Mouse (Mus musculus): Measurements from ENCODE around the gene Stxbp2.

The Stxbp2 gene

DNA sequence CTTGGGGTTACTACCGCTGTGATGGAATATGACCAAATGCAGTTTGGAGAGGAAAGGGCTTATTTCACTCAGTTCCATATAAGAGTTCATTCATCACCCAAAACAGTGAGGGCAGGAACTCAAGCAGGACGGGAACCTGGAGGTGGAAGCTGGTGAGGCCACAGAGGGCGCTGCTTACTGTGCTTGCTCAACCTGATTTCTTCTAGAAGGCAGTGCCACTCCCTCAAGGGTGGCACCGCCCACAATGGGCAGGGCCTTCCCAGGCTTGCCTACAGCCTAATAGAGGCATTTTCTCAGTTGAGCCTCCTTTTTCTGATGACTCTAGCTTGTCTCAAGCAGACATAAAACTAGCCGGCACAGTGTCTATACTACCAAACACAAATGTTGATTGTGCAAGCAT lies 15.0 kb downstream of the Stxbp2 start:
- peak; percentile 36 to 67 for DNase-seq

DNA sequence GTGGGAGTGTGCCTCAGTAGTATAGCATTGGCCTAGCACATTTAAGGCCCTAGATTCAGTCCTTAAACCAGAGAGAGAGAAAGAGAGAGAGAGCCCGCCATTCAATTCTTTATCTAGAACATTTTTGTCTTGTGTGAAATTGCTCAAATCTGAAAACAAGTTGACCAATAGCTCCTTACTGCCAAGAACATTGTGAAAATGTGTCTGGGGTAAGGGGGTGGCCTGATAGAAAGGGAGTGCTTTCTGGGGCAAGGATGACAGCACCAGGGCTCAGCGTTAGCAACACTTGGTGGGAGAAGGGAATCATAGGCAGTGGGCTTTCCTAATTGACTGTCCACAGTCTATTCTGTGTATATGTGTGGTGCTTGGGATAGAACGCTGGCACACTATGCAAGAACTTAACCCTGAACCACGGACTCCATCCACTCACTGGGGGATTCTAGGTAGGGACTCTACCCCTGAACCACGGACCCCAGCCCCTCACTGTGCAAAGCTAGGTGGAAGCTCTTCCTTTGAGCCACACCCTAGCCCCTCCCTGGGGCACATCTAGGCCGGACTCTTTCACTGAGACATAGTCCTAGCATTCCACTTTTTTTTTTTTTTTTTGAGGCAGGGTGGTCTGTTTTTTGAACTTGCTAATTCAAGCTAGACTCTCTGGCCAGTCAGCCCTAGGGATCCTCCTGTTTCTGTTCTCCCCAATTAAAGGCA lies 16.2 kb downstream of the Stxbp2 start:
- DNase-seq = no peak

DNA sequence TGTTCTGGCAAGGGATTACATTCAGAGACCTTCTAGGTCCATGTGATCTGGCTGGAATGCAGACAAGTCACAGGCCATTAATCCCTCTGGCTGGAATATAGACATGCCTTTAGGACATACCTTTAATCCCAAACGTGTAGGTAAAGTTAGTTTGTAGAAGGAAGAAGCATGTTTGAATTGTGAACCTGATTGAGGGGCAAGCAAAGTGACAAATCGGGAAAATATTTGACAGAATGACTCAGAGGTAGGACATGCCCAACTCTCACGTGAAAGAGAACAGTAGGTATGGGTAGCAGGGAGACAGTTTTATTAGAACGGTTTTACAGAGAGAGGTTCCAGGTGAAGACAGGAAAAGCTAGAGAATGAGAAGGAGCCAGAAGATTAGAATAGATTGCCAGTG lies 16.8 kb downstream of the Stxbp2 start:
- DNase-seq = no peak

DNA sequence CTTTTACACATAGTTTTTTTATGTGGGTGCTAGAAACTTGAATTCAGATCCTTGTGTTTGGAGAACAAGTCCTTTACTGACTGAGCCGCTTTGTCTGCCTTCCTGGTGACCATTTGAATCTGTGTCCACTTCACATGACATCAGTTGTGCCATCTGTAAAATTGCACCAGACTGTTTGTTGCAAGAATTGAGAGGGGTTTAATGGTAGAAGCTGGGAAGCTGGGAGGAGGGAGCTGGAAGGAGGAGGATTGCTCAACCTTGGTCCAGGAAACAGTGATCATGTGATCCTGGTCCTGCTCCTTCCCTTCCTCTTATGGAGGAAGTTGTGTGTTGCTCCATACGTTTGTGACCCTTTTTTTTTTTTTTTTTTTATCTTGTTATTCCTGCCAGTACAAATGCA lies 17.5 kb downstream of the Stxbp2 start:
- no peak for DNase-seq

DNA sequence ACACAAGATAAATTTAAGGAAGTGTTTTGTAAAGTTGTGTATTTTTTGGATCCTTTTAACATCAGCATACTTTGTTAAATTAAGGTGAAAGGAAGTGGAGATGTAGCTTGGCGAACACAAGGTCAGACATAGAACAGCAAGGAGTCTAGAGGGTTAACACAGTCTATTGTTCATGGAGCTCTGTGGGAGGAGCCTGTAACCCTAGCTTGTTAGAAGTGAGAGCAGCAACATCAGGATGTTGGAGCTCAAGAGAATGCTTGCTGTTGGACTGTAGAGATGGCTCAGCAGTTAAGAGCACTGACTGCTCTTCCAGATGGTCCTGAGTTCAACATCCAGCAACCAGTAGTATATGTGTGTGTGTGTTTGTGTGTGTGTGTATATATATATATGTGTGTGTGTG lies 18.2 kb downstream of the Stxbp2 start:
- DNase-seq = no peak

DNA sequence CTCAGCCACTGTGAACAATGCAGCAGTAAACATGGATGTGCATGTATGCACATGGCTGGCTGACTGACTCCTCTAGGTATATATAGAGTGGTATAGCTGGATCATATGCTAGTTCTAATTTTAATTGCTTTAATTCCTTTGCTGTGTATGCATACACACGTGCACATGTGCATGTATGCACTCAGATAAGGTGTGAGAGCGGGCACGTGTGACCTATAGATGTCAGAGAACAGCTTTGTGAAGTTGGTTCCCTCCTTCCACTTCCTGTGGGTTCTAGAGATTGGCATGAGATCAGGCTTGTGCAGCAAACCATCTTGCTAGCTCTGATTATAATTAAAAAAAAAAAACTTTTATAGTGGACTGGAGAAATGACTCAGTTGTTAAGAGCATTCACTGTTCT lies 22.1 kb downstream of the Stxbp2 start:
- DNase-seq = no peak

DNA sequence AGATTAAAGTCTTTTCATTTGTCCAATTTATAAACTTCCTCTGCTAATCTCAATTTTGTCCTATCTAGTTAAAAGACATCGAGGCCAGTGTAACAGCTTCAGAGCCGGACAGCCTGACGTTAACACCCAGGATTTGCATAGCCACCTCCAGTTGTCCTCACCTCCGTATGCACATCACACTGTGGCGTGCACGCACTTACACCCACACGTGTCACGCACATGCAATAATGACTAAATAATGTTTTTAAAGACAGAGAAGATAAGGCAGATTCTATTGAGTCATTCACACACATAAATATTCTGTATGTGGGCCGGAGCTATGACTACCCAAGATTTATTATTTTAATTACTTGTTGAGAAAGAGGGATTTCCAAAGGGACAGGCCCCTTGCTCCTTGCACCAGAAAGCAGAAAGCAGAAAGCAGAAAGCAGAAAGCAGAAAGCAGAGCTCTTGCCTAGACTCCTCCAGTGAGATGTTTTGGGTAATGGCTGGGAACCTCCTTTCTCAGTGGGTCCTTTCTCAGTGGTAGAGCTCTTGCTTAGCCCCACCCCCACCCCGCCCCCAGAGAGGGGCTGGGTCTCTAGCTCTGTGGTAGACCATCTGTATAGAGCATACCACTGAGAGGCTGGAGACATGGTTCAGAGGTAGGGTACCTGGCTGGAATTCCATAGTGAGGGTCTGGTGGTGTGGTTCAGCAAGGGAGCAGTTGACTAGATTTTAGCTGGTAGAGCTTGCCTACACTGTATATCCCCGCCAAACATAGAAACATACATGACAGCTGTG lies 24.2 kb downstream of the Stxbp2 start:
- DNase-seq = no peak

DNA sequence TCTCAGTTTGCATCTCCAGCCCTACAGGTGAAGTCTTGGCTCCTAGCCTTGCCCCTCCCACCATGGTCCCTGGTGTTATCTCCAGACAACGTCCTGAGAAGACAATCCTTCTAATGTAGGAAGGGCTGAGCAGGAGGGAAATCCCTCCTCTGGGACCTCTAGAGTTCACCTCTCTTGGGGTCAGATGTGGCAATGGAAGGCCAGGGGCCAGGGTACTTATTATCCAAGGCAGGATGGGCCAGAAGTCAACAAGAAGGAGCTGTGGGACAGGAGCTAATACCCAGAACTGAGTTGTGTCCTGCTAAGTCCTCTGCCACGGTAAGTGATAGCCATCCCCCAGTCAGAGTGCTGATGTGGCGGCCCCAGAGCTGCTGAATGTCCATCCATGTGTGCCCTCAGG lies 24.8 kb downstream of the Stxbp2 start, which contains the start of gene Retn:
Retn (plus strand) TSS at position 245 of the 400 bp plus-strand sequence.
- no peak for DNase-seq

DNA sequence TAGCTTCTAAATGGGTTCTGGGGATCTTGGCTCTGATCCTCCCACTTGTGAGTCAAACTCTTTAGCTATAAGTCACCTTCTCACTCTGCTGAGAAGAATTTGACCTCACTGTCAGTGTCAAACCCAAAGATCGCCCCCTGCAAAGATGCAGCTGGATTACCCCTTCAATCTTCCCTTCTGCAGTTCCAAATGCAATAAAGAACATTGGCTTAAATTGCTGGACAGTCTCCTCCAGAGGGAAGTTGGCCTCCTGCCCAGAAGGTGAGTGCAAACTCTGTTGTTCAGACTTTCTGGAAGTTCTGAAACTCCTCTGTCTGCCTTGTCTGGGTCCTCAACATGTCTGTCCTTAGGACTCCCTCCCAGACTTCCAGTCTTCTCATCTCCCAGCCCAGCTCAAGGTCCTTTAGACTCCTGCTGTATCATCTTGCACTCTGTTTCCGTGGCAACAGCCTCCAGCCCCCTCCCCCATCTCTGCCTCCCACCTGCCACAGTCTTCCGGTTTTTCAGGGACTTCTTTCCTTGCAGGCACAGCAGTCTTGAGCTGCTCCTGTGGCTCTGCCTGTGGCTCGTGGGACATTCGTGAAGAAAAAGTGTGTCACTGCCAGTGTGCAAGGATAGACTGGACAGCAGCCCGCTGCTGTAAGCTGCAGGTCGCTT lies 26.1 kb downstream of the Stxbp2 start:
- no peak for DNase-seq

DNA sequence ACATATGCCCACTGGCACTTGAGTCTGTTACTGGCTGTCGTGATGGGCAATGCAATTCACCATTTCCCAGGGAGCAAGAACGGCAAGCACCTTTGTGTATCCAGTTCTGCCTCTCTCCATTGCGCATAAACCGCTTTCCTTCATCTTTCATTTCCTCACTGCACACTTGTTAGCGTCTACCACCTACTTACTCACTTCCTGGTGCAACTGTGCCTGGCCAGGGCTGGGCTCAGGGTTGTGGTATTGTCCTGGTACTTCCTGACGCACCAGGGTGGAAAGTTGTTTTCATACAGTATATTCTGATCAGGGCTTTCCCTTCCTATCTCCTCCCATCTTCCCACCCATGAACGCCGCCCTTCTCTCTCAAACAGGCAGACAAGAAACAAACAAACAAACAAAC lies 30.1 kb downstream of the Stxbp2 start:
- no peak for DNase-seq

DNA sequence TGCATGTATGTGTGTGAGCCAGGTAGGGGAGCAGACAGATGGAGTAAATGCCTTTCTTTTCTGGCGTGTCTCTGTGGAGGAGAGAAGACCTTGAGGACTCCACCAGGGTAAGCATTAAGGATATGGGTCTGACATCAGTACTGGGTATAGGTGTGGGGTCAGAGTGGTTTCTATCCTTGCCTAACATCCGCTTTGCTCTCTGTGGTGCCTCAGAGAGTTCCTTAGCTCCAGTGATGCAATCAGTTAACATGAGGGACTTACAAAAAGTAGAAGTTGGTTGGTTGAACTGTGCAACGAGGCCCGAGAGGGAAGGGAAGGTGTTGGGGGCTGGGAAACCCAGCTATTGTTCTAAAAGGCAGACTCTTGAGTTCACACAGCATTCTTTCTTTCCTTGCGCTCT lies 33.6 kb downstream of the Stxbp2 start:
- no peak for DNase-seq

DNA sequence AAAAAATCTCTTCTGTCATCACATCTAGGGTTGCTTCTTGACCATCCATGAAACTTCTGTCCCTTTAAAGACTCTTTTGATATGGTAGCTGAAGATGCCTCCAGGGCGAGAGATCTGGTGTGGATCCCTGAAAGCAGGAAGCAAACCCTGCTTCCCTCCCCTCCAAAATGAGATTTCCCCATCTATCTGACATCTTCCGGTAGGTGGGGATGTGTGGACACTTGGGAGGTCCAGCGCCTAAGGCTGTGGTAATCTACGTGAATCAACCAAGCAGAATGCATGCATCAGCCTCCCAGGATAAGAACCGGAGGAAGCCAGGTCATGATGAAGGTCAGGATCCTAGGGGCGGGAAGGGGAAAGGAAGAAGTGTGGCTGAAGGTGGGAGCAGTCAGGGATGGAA lies 34.8 kb downstream of the Stxbp2 start, which contains the start of gene Mcemp1:
Mcemp1 (plus strand) TSS at position 248 of the 400 bp plus-strand sequence.
- no peak for DNase-seq

DNA sequence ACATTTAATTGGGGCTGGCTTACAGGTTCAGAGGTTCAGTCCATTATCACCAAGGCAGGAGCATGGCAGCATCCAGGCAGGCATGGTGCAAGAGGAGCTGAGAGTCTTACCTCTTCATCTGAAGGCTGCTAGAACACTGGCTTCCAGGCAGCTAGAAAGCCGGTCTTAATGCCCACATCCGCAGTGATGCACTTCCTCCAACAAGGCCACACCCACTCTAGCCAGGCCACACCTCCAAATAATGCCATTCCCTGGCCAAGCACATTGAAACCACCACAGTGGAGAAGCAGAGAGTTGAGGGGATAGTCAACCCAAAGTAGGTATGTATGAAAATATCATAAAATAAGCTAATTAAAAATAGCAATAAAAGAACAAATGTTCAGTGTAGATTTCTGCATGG lies 39.6 kb downstream of the Stxbp2 start:
- peak; percentile 43 to 55 for DNase-seq

DNA sequence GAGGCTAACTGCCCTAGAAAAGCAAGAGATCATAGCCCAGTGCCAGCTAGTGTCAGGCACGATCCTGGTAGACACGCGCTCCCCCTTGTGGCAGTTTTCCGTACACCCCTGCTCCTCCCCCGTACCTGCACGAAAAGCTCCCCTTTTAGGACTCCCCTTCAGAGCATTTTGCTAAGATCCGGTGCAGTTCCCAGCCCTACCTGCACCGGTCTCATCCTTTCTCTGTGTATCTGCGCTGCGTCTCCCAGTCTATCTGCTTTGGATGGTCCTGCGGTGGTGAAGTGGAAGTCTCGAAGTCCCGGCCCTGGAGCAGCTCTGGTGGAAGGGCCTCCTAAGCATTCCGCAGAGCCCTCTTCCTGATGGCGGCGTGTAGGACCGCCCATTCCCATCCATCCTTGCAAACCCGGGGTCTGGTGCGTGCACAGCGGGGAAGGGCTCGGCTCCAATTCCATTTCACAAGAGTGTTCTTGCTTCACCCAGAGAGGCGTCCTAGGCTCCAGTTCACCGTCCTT lies 41.3 kb downstream of the Stxbp2 start, which contains the start of gene Fcor:
Fcor (minus strand) TSS at position 383 of the 512 bp plus-strand sequence.
- DNase-seq = peak; percentile 73 to 91

DNA sequence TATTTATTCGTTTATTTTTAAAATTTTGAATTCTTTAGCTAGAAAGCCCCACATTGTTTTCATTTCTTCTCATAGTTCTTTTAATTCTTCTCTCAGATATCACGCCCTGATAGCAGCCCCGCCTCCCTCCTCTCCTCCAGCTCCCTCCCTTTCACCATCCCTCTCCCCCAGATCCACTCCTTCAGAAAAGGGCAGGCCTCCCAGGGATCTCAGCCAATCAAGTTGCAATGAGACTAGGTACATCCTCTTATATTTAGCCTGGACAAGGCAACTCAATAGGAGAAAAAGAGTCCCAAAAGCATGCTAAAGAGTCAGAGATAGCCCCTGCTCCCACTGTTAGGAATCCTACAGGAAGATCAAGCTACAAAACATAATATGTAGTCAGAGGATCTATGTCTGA lies 43.9 kb downstream of the Stxbp2 start:
- no peak for DNase-seq

DNA sequence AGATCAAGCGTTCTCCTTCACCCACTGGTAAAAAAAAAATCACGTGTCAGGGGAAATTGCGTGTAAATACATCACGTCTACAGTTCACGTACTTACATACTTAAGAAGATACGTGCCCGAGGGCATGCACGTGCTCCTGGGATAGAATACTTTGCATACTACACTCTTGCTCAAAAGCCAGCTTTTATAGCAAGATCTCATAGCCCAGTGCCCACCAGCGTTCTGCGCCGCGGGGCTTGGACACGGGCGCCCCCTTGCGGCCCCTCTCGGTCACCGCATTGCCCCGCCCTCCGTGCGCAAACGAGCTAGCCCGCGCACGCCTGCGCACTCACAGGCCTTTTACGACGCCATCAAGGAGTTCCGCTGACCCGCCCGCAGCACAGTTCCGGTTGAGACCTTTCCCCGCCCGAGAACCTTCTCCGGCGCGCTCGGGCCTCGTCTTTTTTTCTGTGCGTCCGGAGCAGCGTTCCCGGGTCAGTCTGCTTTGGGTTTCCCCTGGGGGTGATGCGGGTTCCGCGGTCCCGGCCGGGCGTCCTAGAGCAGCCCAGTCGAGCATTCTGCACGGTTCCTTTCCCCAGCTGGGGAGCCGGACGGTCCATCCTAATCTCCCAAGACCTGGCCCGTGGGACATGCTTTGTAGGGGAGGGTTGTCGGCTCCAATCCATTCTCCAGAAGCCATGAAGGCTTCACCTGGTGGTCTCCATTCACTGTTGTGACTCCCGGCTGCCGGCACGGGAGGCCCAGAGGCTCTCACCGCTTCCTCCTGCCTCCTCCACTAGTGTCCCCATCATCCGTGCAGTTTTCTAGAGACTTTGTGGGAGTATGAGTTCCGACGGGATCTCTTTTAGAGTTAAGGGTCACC lies 45.6 kb downstream of the Stxbp2 start, which contains the start of gene Trappc5:
Trappc5 (plus strand) TSS at position 169 of the 862 bp plus-strand sequence.
- peak; percentile 90 to 97 for DNase-seq

DNA sequence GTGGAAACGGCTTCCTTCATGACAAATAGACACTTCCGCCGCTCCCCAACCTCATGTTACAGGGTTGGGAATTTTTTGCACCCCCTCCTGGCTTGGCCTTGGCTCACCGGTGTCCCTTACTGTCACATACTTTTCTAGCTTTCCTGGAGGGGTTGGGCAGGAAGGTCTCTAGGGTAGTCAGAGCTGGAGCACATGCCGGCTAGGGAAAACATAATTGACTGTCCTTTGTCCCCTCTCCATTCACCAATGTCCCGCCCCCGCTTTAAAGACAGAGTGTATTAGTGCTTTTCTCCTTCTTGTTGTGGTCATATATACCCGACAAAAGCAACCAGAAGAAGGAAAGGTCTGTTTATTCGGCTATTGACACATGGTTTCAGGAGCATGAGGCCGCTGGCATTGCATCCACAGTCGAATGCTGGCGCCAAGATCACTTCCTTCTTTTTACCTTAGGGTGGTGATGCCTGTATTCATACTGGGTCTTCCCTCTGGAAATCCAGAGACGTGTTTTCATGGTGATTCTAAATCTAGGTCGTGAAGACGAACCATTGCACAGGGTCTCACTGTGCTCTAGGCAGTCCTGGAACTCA lies 46.3 kb downstream of the Stxbp2 start:
- no peak for DNase-seq

DNA sequence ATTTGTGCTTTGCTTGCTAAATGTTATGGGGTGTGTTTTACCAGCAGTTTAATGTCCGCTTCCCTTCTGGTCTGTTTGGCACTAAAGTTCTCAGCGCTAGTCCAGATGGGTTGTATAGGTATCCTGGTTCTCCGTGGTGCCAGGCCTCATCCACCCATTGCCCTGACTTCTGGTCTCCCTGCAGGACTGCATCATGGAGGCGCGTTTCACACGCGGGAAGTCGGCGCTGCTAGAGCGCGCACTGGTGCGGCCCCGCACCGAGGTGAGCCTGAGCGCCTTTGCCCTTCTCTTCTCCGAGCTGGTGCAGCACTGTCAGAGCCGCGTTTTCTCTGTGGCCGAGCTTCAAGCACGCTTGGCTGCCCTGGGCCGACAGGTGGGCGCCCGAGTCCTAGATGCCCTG lies 48.1 kb downstream of the Stxbp2 start:
- no peak for DNase-seq

DNA sequence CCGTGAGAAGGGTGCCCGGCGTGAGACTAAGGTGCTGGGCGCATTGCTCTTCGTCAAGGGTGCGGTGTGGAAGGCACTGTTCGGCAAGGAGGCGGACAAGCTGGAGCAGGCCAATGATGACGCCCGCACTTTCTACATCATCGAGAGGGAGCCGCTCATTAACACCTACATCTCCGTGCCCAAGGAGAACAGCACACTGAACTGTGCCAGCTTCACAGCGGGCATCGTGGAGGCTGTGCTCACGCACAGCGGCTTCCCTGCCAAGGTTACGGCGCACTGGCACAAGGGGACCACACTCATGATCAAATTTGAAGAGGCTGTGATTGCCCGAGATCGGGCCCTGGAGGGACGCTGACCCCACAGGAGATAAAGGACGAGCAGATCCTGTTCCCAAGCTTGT lies 48.5 kb downstream of the Stxbp2 start:
- DNase-seq = no peak

DNA sequence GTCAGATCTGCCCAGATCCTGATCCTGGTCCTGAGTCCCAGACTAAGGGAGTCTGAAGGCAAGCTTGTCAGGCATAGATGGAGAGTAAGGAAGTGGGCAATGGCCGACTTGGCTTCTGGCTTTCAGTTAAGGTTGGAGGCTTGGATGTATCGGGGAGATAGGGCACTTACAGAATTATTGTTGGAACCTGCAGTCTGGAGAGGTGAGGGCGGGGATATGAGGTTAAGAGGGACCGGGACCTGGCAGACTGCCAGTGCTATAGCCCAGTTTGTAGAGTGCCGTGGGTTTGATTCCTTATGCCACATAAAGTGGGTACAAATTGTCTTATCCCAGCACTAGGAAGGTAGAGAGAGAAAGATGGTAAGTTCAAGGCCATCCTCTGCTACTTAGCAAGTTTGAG lies 48.9 kb downstream of the Stxbp2 start:
- no peak for DNase-seq

DNA sequence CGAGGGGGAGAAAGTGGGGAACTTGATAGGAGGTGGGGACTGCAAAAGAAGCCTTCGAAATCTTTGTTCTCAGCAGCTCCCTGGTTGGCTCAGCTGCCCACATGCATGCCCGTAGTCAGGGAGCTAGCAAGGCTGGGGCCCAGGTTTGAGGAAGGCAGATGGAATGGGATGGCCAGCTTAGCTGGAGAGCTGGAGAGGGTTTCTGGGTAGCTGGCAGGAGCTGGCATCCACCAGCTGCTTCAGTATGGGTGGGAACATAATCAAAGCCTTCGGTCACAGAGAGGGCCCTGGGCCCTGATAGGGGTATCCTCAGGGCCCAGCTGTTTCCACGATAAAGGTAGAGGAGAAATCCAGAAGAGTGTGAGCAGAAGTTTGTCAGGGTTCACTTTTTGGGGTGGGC lies 51.7 kb downstream of the Stxbp2 start:
- no peak for DNase-seq
